Mouse (Mus musculus): ENCODE results near the gene Parn.
A peak's percentile ranks its signal among the peaks of the same experiment; 100 is the strongest.
"Not testable (repeated sequence)": the region's sequence is repeated elsewhere in the genome, so short reads cannot be mapped to it uniquely, and the experiment has no call there.

The Parn gene

DNA sequence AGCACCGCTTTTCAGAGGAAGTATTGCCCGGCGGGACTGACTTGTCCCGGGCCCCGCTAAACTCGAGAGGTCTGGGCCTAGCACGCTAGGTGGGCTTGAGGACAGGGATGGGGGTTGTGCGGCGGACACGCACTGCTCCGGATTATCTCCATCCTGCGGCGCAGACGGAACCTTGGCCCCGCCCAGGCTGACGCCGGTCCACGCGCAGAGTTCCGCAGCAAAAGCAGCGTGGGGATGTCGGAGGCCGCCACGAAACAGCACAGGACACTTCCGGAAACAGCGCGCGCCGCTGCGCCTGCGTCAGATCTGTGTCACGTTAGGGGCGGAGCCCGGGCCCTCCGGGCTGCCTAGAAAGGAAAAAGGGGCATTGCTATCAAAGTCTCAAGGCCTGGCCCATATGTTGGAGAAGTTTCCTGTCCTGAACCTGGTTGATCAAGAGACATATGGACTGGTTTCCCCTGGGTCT, at the start of gene Parn:
Gene Parn, minus strand, starts transcription at position 293 of the 466 bp plus-strand sequence.
- DNase-seq: peak; percentile 91

DNA sequence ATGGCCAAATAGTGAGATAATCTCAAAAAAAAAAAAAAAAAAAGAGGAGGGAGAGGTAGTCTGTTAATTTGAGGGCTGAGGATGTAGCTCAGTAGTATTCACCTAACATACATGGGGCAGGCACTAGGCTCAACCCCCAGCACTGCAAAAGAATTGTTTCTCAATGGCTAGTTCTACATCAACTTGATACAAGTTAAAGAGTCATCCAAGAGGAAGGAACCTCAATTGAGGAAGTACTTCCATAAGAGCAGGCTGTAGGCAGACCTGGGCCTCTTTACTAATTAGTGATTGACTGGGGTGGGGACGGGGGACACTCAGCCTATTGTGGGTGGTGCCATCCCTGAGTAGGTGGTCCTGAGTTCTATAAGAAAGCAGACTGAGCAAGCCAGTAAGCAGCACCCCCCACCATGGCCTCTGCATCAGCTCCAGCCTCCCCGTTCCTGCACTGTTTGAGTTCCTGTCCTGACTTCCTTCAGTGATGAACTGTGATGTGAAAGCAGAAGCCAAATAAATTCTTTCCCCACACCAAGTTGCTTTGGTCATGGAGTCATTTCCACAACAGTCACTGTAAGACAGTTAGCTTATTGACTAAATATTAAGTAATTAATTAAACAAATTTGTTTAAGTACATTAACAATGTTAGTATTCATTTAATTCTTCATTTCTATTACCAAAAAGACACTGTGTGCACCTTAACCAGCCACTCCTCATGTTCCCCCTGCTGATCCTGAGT, 49.0 kb upstream of the Parn start:
- DNase-seq: no peak

DNA sequence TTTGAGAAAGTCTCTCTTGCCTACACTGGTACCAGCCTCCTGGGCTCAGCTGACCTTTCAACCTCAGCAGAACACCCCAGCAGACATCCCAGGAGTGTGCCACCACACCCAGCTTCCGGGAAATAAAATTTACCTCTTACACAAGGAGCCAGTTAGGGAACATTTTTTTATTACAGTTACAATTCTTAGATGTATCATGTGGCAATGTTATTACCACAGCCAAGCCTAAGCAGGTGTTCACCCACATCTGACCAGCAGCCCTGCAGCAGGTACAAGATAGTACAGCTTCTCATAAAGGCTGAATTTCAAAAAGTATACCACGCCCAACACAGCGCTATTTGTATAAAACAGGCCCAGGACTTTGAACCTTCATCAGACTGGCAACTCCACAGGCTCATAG, 46.9 kb upstream of the Parn start:
- DNase-seq: no peak

DNA sequence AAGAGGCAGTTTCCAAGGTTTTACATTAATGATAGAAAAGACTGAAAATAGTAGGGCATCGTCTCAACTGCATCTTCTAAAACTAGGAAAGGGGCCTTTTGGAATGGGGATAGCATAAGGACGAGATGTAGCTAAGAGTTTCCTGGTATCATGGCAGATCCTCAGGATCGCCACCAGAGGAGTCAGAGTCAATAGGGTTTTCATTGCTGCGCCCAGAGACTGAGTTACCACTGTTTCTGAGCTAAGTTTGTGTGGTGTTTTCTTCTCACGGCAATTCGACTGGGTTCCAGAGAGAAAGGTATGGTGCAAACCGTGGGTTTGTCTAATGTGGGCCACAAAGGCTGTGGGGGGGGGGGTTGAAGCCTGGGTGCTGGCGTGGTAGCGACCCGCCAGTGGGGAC, 36.7 kb upstream of the Parn start:
- DNase-seq: no peak

DNA sequence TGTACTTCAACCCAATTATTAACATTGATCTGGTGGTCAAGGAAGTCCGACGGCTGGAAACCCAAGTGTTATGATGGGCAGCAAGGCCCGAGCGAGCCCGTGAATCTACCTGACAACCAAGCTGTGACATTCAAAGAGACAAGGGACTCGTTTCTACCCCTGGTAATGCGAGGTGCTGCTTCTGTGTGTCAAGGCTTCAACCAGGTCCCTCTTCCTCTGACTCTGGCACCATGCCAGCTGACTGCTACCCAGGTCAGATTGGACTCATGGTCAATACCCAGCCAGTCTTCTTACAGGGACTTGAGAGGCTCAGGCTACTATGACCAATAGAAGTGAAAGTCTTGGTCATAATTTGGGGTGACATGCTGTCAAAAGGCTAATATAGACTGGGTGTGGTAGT, 34.2 kb upstream of the Parn start:
- no peak for DNase-seq

DNA sequence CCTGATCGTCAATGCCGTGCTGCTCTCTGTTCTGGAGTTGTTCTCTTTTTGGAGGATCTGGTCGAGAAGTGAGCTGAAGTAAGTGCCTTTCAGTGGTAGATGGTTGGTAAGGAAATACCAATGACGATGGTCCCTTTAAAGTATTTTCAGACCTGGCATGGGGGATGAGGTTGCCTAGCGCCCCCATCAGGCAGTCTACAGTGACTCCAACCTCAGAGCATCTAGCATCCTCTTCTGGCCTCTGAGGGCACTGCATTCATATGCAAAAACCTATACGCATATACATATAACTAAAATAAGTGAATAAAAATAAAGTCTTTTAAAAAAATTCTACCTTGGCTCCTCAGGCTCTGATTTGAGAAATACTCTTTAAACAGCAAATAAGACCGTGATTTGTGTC, 31.0 kb upstream of the Parn start:
- no peak for DNase-seq

DNA sequence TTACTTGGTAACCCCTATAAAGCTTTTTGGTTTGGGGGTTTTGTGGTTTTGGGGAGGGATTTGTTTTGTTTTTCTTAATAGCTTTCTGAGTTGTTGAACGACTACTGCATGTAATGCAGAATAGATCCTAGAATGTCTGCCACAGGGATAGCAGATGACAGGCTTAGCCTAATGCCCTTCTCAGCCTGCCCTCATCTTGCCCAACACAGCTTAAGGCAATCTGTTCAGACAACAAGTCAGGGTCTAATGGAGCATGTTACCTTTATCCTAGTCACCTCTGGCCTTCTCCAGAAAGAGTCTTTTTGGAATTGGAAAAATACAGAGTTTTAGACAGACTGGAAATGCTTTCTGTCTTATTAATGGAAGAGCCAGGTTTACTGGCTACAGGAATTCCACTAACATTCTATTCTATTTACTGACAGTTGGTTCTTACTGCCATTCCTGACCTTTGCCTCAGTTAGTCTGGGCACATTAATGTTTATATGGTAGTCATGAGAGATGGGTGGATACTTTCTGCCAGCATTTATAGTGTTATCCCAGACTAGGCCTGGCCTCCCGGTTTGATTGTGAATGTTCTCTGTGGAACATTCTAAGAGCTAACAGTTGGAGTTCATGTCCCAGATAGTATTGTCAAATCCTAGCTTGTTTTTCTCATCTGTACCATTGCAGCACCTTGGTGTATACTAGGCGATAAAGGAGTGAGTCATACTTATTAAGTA, 10.8 kb upstream of the Parn start:
- DNase-seq: no peak

DNA sequence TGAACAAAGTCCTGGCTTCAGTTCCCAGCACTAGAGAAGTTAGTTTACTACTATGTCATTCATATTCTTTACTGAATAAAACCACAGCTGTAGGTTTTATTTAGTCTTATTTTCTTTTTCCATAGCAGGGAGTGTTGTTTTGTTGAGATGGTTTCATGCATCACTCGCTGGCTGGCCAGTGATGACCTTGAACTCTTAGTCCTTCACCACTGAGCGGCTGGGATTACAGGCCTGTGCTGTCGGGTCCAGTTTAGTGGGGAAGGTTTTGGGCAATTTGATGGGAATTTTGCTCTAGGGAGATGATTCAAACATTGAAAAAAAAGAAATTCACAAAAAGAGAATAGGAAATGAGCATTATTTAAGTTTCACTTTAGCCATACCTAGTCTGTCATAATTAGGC, 6.5 kb upstream of the Parn start:
- DNase-seq: no peak

DNA sequence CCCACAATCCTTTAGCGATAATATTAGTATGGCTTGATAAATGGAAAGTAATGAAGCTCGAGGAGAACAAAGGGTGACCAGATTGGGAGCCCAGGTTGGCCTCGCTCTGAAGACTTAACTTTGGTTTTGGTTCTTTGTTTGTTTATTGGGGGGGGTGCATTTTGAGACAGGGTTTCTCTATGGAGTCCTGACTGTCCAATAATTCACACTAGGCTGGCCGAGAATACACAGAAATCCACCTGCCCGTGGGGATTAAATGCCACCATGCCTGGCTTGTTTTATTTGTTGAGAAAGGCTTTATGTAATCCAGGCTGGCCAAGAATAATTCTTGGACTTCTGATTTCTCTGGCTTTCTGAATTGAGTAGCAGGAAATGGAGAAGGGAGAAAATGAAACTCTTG, 5.1 kb upstream of the Parn start:
- DNase-seq: no peak

DNA sequence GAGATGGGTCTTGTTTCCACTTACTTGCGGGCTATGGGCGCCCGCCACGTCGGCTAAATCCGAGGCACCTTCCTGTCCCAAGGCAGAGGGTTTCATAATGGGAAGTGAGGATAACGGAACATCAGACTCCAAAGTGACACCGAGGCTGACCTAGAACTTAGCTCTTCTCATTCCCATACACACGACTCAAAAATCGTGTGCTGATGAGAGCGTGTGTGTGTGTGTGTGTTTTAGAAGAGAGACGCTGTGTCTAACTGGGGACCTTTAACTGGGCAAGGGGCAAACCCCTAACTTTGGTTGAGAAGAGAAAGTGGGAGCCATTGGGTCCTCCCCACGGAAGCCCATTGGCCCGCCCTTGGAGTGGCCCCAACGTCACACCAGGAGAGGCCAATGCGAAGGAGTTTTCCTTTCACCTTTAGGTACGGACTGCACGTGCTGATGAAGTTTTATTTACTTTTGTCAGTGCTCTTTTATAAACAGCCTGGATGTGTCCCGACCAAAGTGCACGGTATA, 4.5 kb upstream of the Parn start:
- peak; percentile 68 for DNase-seq

DNA sequence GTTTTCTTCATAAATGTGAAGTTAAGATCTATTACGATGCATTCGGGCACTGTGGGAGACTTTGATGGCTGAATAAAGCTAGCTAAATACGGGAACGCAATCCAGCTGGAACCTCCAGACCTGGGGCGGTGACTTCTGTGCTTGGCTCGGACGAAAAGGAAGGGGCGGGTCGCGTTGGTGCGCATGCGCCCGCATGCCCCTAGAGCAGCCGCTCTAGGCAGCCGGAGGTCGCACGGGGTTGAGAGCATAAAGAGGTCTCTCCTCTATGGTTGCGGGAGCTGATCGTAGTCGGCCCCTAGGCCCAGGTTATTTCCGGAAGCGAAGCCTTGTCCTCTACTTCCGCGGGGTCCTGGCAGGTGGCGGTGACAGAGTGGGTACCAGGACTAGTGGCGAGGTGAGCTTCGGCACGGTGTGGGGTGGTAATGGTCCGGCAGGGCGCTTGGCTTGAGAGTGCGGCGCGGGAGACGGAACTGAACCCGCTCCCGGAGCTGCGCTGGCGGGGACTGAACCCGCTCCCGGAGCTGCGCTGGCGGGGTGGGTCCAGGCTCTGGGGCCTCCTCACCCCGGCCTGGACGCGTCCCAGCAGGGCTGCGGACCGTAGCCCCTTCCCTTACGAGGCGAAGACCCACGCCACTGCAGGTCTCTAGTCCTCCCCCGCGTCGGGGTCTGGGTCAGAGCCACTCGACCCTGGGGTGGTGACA, 3.9 kb upstream of the Parn start, which contains the start of the genes Bfar and 3110001I22Rik:
Gene Bfar, plus strand, starts transcription at position 174 of the 701 bp plus-strand sequence.
Gene 3110001I22Rik, plus strand, starts transcription at position 245 of the 701 bp plus-strand sequence.
- DNase-seq: peak; percentile 93

DNA sequence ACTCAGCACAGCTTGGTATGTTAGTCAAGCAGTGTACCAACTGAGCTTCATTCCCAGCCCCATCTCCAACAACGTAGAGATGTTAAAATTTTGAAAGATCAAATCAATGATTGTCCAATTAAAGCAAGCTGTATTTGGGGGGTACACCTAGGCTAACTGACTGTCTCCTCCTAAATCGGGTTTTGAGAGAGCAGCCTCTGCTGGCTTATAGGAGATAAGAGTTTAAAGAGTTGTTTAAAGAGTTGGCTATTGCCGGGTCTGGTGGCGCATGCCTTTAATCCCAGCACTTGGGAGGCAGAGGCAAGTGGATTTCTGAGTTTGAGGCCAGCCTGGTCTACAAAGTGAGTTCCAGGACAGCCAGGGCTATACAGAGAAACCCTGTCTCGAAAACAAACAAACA, 2.9 kb upstream of the Parn start:
- not testable (repeated sequence) for DNase-seq

DNA sequence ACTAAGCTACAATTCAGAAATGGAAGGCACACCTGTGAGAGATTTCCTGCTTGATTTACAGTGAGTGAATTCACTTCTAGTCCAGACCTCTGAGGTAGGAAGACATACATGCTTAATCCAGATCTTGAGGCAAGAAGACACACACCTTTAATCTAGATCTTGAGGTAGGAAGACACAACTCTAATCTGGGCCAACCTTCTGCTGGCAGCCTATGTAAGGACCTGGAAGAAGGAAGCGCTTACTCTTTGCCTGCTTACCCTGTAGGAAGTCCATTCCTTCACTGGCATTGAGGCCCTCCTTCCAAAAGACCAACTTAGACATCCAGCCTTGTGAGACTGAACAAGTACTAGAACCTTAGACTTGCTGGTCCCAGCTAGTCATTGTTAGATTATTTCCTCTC, 1.3 kb upstream of the Parn start:
- DNase-seq: no peak

DNA sequence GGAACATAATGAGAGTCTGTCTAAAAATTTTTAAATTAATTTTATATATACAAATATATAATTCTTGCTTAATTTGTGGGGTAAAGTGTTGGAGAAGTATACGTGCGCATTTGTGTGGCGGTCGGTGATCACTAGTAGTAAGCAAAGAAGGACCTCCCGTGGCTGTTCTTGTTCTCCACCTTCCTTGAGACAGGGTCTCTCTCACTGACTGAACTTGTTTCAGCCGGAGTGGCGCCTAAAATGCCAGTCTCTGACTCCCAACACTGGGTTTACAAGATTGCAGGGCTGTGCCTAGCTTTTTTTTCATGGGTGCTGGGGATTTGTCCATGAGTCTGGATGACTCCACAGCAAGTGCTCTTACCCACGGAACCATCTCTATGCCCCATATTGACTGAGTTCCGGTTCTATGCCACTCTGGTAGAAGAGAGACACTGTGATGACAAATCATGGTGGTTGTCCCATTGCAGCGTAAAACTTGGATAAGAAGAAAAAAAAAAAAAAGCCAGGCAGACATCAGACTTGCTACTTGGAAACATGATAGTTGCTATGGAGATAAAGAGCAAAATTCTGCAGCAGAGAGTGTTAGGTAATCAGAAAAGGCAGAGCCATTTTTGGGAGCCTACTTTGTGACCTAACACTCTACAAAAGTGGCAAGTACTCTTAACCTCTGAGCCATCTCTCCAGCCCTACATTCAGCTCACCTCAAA, 585 bp upstream of the Parn start:
- no peak for DNase-seq

DNA sequence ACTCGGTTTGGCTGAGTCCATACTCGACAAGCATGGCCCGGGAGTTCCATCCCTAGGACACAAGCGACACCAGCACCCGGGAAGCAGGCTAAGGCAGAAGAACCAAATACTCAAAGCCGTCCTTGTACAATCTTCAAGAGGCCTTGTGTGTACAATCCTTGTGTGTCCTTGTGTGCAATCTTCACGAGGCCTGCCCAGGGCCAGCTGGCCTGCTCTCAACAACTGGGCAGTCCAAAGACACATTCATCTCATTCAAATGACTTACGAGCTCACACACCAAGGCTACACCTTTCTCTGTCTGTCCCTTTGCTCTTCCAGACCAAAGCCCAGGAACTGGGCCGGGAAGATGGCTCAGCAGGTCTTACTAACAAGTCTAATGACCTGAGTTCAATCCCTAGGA, 7.2 kb downstream of the Parn start:
- no peak for DNase-seq

DNA sequence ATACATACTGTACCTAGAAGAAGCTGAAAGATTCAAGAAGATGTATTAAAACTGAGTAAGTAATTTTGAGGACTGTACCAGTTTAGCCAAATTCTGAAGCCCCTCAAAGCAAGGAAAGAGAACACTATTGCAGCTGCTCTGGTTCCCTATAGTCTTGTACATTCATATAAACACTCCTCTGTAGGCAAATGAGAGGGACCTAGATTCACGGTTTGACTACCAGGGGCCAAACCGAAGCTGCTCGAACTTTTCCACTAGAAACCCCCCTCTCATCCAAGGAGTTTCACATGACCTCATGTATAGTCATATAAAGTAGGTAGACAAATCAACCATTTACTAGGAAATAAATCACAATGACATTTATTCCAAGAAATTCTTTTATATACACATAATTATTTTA, 9.1 kb downstream of the Parn start:
- DNase-seq: no peak

DNA sequence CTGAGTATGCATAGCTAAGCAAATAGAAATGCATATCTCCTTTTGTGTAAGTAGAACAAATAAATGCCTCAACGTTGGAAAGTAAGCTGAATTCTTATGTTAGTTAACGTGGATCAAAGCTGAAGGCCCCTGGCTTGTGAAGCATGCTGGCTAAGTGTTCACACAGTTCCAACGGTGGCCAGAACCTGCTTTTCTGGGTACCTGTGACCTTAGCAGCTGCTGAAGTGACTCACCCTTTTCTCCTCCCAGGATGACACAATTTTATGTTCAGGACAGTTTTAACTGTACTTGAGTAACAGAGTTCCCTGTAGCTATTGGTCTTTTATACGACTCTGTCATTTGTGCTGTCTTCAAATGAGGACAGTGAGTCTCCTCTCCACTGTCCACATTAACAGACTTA, 22.0 kb downstream of the Parn start:
- DNase-seq: no peak

DNA sequence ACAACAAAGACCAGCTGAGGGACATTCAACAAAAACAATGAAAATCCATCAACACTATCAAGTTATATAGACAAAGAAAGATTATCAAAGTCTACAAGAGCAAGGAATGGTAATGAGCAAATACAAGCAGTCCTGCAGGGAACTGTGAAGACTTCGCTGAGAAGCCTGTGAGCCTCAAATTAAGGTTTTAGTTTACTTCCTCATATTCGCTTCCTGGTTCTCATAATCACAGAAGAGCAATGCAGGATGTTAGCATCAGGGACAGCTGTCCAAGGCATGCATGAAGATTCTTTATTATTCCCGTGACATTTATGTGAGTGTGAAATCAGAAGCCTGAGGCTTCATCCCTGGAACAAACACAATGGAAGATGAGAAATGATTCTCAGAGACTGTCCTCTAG, 23.5 kb downstream of the Parn start:
- DNase-seq: no peak

DNA sequence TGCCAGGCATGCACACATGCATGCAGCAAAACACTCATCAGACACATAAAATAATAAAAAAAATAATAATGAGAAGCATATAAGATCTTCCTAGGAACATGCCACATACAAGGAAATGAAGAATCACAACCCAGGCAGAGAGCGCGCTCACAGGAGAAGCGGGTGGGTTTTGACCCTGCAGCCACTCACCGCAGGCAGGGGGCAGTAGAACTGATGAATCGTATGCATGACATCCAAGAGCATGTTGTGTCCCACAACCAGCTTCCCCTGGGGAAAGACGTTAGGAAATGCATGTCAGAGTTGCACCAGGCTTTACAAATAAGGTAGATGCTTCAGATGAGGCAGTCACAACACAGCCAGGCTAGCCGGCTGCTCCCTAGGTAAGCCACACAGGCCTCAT, 27.9 kb downstream of the Parn start:
- no peak for DNase-seq

DNA sequence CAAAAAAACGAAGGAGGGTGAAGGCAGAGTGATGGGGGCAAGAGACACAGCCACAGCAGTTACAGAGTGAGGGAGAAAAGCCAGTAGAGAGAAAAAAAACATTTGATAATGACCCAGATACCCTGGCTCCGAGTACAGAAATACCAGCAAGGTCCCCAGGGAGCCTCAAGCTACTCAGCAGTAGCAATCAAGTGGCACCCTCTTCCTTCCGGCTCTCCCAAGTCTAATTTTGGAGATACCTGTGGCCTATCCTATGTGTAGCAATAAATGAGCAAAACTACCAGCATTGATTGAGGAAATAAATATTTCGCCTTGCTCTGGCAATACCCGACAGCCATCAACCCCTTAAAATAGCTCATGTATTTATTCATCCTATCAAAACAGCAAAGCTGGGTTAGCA, 28.5 kb downstream of the Parn start:
- no peak for DNase-seq

DNA sequence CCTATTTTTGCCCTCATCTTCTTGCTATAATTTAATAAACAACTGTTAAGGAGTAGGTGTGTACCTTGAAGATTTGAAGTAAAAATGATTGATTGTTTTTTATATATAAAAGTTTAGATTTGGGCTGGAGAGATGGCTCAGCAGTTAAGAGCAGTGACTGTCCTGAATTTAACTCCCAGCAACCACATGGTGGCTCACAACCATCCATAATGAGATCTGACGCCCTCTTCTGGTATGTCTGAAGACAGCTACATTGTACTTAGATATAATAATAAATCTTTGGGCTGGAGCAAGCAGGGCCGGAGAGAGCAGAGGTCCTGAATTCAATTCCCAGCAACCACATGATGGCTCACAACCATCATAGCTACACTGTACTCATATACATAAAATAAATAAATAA, 29.8 kb downstream of the Parn start:
- not testable (repeated sequence) for DNase-seq

DNA sequence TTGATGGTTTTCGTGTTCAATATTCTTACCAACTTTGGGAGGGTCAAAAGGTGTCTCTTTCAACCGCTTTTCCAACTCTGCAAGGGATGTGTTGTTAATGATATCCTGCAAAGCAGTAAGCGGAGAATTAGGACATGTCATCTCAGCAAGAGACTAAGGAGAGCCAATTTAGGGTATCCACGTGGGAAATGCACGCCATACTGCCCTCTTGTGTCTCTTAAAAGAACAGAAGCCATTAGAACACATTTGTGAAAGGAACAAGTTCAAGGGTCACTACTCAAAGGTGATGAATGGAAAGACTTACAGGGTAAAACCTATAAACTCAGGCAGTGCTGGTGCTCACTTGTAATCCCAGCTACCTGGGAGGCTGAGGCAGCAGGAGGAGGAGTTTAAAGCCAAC, 39.6 kb downstream of the Parn start:
- DNase-seq: no peak
